In the genomic region with DNA sequence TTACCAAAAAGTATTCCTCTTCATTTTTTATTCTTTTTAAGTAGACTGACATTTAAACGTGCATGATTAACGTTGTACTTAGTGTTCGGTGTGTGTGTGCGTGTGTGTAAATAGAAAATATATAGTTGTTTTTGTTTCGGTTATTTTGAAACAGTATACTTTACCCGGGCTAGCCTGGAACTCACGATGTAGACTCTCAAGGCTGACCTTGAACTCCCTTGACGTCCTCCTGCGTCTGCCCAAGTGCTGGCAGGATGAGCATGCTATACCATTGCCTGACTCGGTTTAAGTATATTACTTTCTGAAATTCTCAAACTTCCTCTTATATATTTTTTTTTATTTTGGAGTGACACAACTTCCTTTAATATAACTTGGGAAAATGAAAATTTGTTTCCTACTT, we compare ENCODE assay signal across 9 mouse cellular contexts. TPM values are rescaled to one million over a fixed set of nuclear protein-coding genes. Genes with fewer than 3 reads are reported as not detected.
DNase-seq lines count a peak whose midpoint lies in the region; ATAC-seq and TF ChIP-seq lines count a peak whose summit lies in the region.
"Had no signal": no experiment of that assay in that cellular context is flagged by ENCODE, and none has a peak within 500 bp of the region (broad histone marks: within the 10 kb centered on the region; RNA-seq: fewer than 3 reads in every experiment).

No protein-coding gene starts in this region.

- ATAC-seq in forebrain, embryonic 12.5 days (ENCODE audit: low FRiP score), result no peak
- ATAC-seq in forebrain, embryonic 11.5 days (replicated peaks; ENCODE audit: low FRiP score), result no peak
- ATAC-seq in hindbrain, embryonic 13.5 days (ENCODE audit: low FRiP score), result no peak
- ATAC-seq in liver, postnatal 0 days, result no peak
- ATAC-seq: Patski had no signal

- no peak for TF ChIP-seq POLR2A in liver, adult 2 months (IDR thresholded peaks at IDR 0.05; ENCODE audit: extremely low read depth, insufficient read depth, low read length)

- no peak overlapping the region for H3K9ac ChIP-seq in forebrain, embryonic 12.5 days
- H3K9ac ChIP-seq in forebrain, embryonic 11.5 days (ENCODE audit: low read length), result no peak overlapping the region
- no peak overlapping the region for H3K9ac ChIP-seq in liver, adult 2 months (ENCODE audit: low read depth, low read length)
- no peak overlapping the region for H3K9ac ChIP-seq in hindbrain, embryonic 13.5 days
- no peak overlapping the region for H3K9ac ChIP-seq in liver, postnatal 0 days (replicated peaks)

- WGBS in forebrain, embryonic 12.5 days, result 88% methylated on average over 10 of the region's 10 CpGs
- WGBS in forebrain, embryonic 11.5 days, result 86% methylated on average over 10 of the region's 10 CpGs
- 47% methylated on average over 10 of the region's 10 CpGs for WGBS in liver, adult 2 months
- WGBS in hindbrain, embryonic 13.5 days, result 85% methylated on average over 10 of the region's 10 CpGs
- WGBS in liver, postnatal 0 days (ENCODE audit: insufficient replicate concordance), result 63% methylated on average over 10 of the region's 10 CpGs

- no peak for DNase-seq in forebrain, embryonic 11.5 days (ENCODE audit: low spot score)
- peak; percentile 16 for DNase-seq in liver, adult 2 months (ENCODE audit: extremely low read depth, low read depth, low spot score)
- no peak for DNase-seq in liver
- DNase-seq in liver, postnatal 0 days, result no peak
- DNase-seq in retina, postnatal 1 day, result no peak
- no peak for DNase-seq in adrenal gland, adult 8-10 months

- H3K4me1 ChIP-seq in forebrain, embryonic 12.5 days, result peaks cover 20% of the 10 kb centered on the region
- H3K4me1 ChIP-seq in forebrain, embryonic 11.5 days (replicated peaks; ENCODE audit: control insufficient read depth, insufficient read depth, low read length), result peaks cover 5% of the 10 kb centered on the region; the same call in 1 of the 2 replicates
- peaks cover 6% of the 10 kb centered on the region; the same call in 1 of the 2 replicates for H3K4me1 ChIP-seq in liver, adult 2 months (ENCODE audit: control insufficient read depth, insufficient read depth, low read length)
- peaks cover 21% of the 10 kb centered on the region for H3K4me1 ChIP-seq in hindbrain, embryonic 13.5 days (replicated peaks)
- H3K4me1 ChIP-seq in liver, postnatal 0 days (ENCODE audit: insufficient read depth), result peaks cover 12% of the 10 kb centered on the region

- peaks cover 32% of the 10 kb centered on the region for H3K36me3 ChIP-seq in forebrain, embryonic 12.5 days (replicated peaks)
- H3K36me3 ChIP-seq in forebrain, embryonic 11.5 days (ENCODE audit: control insufficient read depth, insufficient read depth, low read length), result no peaks in the 10 kb centered on the region; the same call in 1 of the 2 replicates
- peaks cover 32% of the 10 kb centered on the region for H3K36me3 ChIP-seq in liver, adult 2 months (ENCODE audit: control insufficient read depth, insufficient read depth, low read length)
- peaks cover 32% of the 10 kb centered on the region for H3K36me3 ChIP-seq in hindbrain, embryonic 13.5 days
- peaks cover 38% of the 10 kb centered on the region for H3K36me3 ChIP-seq in liver, postnatal 0 days (replicated peaks; ENCODE audit: insufficient read depth, low read length)

- TF ChIP-seq EP300 in liver, postnatal 0 days (IDR thresholded peaks at IDR 0.05; ENCODE audit: low read depth), result no peak

- H3K79me2 ChIP-seq in liver, adult 2 months (ENCODE audit: control insufficient read depth, insufficient read depth, low read length), result peaks cover 24% of the 10 kb centered on the region

- H3K4me2 ChIP-seq in forebrain, embryonic 12.5 days, result peak overlapping the region; percentile 79; the same call in 1 of the 2 replicates
- no peak overlapping the region for H3K4me2 ChIP-seq in forebrain, embryonic 11.5 days (ENCODE audit: low read depth, low read length, severe bottlenecking)
- peak overlapping the region; percentile 86 for H3K4me2 ChIP-seq in hindbrain, embryonic 13.5 days
- H3K4me2 ChIP-seq in liver, postnatal 0 days (ENCODE audit: low read depth, low read length), result peak overlapping the region; percentile 87

- H3K27me3 ChIP-seq in forebrain, embryonic 12.5 days, result no peaks in the 10 kb centered on the region
- no peaks in the 10 kb centered on the region for H3K27me3 ChIP-seq in forebrain, embryonic 11.5 days (ENCODE audit: control insufficient read depth, insufficient read depth, low read length)
- H3K27me3 ChIP-seq in liver, adult 2 months (ENCODE audit: control insufficient read depth, insufficient read depth, low read length), result no peaks in the 10 kb centered on the region
- no peaks in the 10 kb centered on the region for H3K27me3 ChIP-seq in hindbrain, embryonic 13.5 days
- H3K27me3 ChIP-seq in liver, postnatal 0 days (ENCODE audit: insufficient read depth, low read length), result no peaks in the 10 kb centered on the region
- H3K27me3 ChIP-seq: Patski had no signal

- no peak overlapping the region for H3K27ac ChIP-seq in forebrain, embryonic 12.5 days
- H3K27ac ChIP-seq in forebrain, embryonic 11.5 days (ENCODE audit: low read depth, low read length), result no peak overlapping the region
- no peak overlapping the region for H3K27ac ChIP-seq in liver, adult 2 months (replicated peaks; ENCODE audit: insufficient read depth, low read depth, low read length)
- no peak overlapping the region for H3K27ac ChIP-seq in hindbrain, embryonic 13.5 days
- H3K27ac ChIP-seq in liver, postnatal 0 days (ENCODE audit: low read depth), result no peak overlapping the region

- no peaks in the 10 kb centered on the region for H3K9me3 ChIP-seq in forebrain, embryonic 12.5 days
- H3K9me3 ChIP-seq in forebrain, embryonic 11.5 days (ENCODE audit: control insufficient read depth, low read length), result no peaks in the 10 kb centered on the region
- H3K9me3 ChIP-seq in hindbrain, embryonic 13.5 days, result no peaks in the 10 kb centered on the region
- no peaks in the 10 kb centered on the region for H3K9me3 ChIP-seq in liver, postnatal 0 days (ENCODE audit: low read length)

- no peak for TF ChIP-seq CTCF in liver, adult 2 months (IDR thresholded peaks at IDR 0.05; ENCODE audit: low read depth, low read length)
- TF ChIP-seq CTCF in liver, postnatal 0 days (IDR thresholded peaks at IDR 0.05; ENCODE audit: low read depth), result no peak

- H3K4me3 ChIP-seq in forebrain, embryonic 12.5 days (replicated peaks), result no peak overlapping the region
- H3K4me3 ChIP-seq in forebrain, embryonic 11.5 days (ENCODE audit: low read depth, low read length), result no peak overlapping the region
- H3K4me3 ChIP-seq in liver, adult 2 months (ENCODE audit: insufficient read depth, low read depth, low read length), result no peak overlapping the region
- H3K4me3 ChIP-seq in hindbrain, embryonic 13.5 days, result no peak overlapping the region
- H3K4me3 ChIP-seq in liver, postnatal 0 days (ENCODE audit: low read depth, low read length), result peak overlapping the region; percentile 100; the same call in 1 of the 2 replicates

RNA-seq across cellular contexts. Expression of a gene that starts 2.0 kb away (rescaled TPM):
- polyA plus RNA-seq in forebrain, embryonic 12.5 days (2016; fragmentation: Nextera tagmentation; extraction: Ambion mirVana), result 41.1 and 41.5 TPM in 2 replicates
- polyA plus RNA-seq in forebrain, embryonic 11.5 days (2014; fragmentation: Nextera tagmentation; extraction: Ambion mirVana), result 35.7 and 38.1 TPM in 2 replicates
- 6.6 and 6.8 TPM in 2 replicates for total RNA-seq in liver, adult 2 months (2014; rRNA removed)
- 1.3 TPM in 2 replicates for polyA plus RNA-seq in liver, adult 2 months (2012; rRNA removed)
- 41.2 and 41.3 TPM in 2 replicates for polyA plus RNA-seq in hindbrain, embryonic 13.5 days (2015; fragmentation: Nextera tagmentation; extraction: Ambion mirVana)
- polyA plus RNA-seq in liver, postnatal 0 days (2015; fragmentation: Nextera tagmentation; extraction: Ambion mirVana), result 19.3 and 20.6 TPM in 2 replicates
- 10 to 100 TPM; 20.6 to 32.2 (median 23.4) TPM for total RNA-seq in adrenal gland, adult 8-10 months (2022)

RNA-seq across cellular contexts. Expression of a gene that starts 43.4 kb away (rescaled TPM):
- polyA plus RNA-seq in forebrain, embryonic 12.5 days (2016; fragmentation: Nextera tagmentation; extraction: Ambion mirVana), result 547 and 562 TPM in 2 replicates
- 502 and 601 TPM in 2 replicates for polyA plus RNA-seq in forebrain, embryonic 11.5 days (2014; fragmentation: Nextera tagmentation; extraction: Ambion mirVana)
- total RNA-seq in liver, adult 2 months (2014; rRNA removed), result 204 and 240 TPM in 2 replicates
- 27.7 and 28.9 TPM in 2 replicates for polyA plus RNA-seq in liver, adult 2 months (2012; rRNA removed)
- polyA plus RNA-seq in hindbrain, embryonic 13.5 days (2015; fragmentation: Nextera tagmentation; extraction: Ambion mirVana), result 599 and 600 TPM in 2 replicates
- polyA plus RNA-seq in liver, postnatal 0 days (2015; fragmentation: Nextera tagmentation; extraction: Ambion mirVana), result 288 and 297 TPM in 2 replicates
- total RNA-seq in adrenal gland, adult 8-10 months (2022), result 100 to 1,000 TPM; 310 to 386 (median 323) TPM
